Mouse (Mus musculus): ENCODE data around the gene Pmch.

GRCm38 (mm10) chr10:88106169-88106568 is 15.3 kb downstream of the Pmch start:
- TF ChIP-seq POLR2A (IDR thresholded peaks at IDR 0.05; ENCODE audit: low read depth, low read length) (no peak), CTCF (conservative IDR thresholded peaks at IDR 0.05; ENCODE audit: insufficient read depth, insufficient read length, low read depth, low read length) (no peak)
